Mouse (Mus musculus) left cerebral cortex, postnatal 25 days (tissue): ENCODE data around the gene Ino80. TPM values are rescaled to one million over a fixed set of nuclear protein-coding genes. Genes with fewer than 3 reads are reported as not detected.

Source experiments
- DNase-seq, 2 experiments: peaks; one replicate each; pipeline ENCODE4 v3.0.0; 2022; ENCODE audit warnings: low spot score in 2 of 2, mixed read lengths in 1 of 2
- intact Hi-C: fragments of 180-260 bp; cut with DNase I; formaldehyde crosslinking; loops from one replicate; pipeline ENCODE4 v1.15.1; 2025
- total RNA-seq, 2 experiments: library from RNA; stranded (reverse); gene quantifications; 2 replicates each; pipeline ENCODE4 v1.2.3; 2021

Ino80 gene
- total RNA-seq, 2 experiments from 2014 or later: 19.5 to 20.7 TPM

DNA sequence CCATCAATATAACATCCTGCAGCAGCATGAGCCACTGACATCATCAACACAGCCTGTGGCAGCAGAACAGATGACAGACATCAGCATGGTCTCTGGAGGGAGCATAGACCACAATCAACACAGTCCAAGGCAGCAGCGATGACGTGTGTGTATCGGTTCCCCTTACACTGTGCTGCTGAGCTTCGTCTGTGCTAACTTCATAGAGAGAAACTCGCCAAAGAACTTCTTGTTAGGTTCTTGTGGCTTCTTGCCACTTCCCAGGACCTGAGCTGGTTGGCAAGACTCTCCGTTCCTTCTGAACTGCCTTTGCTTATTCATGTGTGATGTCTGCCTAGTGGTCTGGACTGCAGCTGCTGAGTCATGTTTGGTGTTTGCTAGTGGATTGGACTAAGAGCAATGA, 119.2 kb downstream of the Ino80 start:
- intact Hi-C loops: no loop called here
- DNase-seq: no peak

- intact Hi-C loops: no loop called here
- no peak for DNase-seq
These were observed 120.7 kb downstream of the Ino80 start for GRCm38 (mm10) chr2:119356805-119357204.

GRCm38 (mm10) chr2:119356310-119356709, 121.2 kb downstream of the Ino80 start:
- intact Hi-C loops: no loop called here

DNA sequence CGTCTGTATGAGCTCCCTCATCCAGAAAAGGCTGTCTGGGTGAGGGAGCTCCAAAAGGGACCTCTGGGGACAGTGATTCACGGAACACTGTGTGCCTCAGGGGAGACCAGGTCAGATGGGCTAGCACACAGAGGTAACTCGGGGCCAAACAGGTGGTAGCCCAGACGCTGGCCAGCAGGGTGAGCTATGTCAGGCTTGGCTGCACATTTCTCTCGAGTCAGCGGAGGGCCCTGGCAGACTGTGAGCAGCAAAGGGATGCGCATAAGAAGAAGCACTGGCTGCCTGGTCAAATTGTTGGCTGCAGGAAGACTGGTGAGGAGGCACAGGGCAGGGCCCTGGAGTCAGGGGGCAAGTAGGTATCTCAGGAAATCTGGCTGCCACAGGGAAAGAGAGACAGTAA, 121.8 kb downstream of the Ino80 start:
- intact Hi-C loops: no loop called here
- DNase-seq: no peak

More at GRCm38 (mm10) chr2:119356310-119356709, 121.2 kb downstream of the Ino80 start:
- no peak for DNase-seq

DNA sequence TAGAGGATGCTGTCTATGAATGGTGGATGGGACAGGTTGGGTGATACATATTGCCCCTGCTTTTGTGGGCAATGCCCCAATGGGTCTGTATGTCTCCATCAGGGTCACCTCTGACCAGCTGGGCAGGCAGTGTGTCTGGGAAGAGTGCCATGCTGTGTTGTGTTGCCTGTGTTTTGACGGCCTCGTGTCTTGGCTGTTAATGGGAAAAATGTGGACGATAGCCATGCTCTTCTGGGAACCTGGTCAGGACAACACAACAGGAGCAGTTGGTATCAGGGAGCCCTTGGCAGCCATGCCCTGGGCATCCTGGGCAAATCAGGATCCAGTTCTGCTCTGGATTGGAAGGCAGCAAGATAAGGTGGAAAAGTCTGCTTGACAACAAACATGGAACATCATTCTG, 122.4 kb downstream of the Ino80 start:
- DNase-seq: peak in 1 of 2 experiments; percentile 11
- intact Hi-C loops: no loop called here

- intact Hi-C loops: no loop called here
- no peak for DNase-seq
These were observed 123.8 kb downstream of the Ino80 start for GRCm38 (mm10) chr2:119353707-119354106.

DNA sequence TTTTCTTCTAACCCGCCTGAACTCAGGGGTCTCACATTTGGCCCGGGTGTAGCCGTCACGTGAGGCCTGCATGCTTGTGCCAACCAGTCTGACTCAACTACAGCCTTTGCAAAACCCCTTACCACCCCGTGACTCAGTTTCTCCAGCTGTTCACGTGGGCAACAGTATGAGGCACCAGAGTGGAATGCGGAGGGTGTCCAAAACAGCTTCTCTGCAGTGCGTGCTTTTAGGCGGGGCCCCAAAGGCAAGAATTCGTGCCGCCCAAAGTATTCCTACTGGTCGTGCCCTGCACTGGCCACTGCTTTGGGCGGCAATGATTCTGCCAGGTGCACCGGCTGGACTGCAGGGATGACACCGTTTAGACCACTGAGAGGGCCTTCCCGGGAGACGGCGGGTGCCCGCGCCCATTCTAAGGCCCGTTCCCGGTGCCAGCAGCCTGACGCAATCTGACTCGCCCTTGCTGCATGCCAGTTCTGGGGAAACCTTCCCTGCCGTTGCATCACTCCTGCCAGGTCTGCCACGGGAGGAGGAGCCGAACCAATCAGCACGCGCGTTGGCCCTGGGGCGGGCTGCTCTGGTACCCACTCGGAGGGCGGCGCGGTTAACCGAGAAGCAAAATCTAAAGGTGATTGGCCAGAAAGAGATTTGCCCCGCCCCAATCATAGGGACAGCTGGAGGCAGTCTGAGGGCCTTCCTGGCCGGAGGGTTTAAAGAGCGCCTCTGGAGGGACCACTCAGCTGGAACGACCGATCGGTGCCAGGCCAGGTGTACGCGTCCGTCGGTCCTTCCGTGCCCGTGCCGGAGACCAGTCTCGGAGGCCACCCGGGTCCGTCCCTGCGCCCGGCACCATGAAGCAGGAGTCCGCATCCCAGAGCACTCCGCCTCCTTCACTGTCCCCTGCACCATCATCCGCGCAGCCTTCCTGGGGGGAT, 126.7 kb downstream of the Ino80 start, which contains the start of gene Chac1:
Gene Chac1 (plus strand): TSS at position 675 of the 932 bp plus-strand sequence.
- intact Hi-C loops: no loop called here
- DNase-seq: peak; percentile 96 to 98

- DNase-seq: no peak
- intact Hi-C loops: no loop called here
These were observed 132.8 kb downstream of the Ino80 start for GRCm38 (mm10) chr2:119344537-119345138.

- intact Hi-C loops: loop anchor here (2.0 kb wide), 1 partner anchor 77 kb away; no protein-coding TSS in a partner anchor
- peak; percentile 73 to 81 for DNase-seq
These were observed 139.8 kb downstream of the Ino80 start for GRCm38 (mm10) chr2:119337425-119338265.

DNA sequence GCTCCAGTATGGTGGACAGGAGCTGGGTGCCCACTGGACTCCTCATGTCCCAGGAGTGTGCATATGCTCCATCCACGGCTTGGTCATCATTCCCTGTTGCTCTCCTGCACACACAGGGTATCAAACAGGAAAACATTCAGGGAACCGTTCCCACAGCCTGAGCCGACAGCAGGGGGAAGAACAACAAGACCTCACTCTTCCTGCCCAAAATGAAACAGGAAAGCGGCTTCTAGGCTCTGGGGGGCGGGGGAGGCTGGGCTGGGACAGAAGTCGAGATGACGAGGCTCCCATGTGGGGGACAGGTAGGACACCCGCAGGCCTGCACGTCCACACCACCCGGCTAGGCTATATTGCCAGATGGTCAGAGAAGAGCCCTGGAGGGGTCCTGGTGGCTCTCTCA, 141.0 kb downstream of the Ino80 start:
- intact Hi-C loops: no loop called here
- DNase-seq: no peak

- intact Hi-C loops: no loop called here
- no peak for DNase-seq
These were observed 141.5 kb downstream of the Ino80 start for GRCm38 (mm10) chr2:119336002-119336401.

DNA sequence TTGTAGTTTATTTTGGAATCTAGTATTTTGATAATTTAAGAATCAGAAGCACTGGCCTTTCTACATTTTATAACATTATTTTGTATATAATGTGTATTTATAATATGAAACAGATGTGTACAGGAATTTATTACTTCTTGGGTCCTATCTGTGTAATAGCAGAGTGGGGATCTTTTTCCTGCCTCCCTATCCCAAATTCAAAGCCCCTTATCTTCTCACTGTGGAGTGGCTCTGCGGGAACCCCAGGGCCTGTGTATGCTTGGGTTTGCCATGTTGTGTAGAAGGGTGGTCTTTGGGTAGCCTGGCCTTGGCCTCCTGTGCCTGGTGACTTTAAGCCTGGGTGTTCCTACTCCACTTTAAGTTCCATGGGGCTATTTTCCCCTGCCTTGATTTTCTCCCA, 142.0 kb downstream of the Ino80 start:
- intact Hi-C loops: no loop called here
- DNase-seq: no peak

GRCm38 (mm10) chr2:119334964-119335525, 142.4 kb downstream of the Ino80 start:
- no peak for DNase-seq
- intact Hi-C loops: no loop called here

DNA sequence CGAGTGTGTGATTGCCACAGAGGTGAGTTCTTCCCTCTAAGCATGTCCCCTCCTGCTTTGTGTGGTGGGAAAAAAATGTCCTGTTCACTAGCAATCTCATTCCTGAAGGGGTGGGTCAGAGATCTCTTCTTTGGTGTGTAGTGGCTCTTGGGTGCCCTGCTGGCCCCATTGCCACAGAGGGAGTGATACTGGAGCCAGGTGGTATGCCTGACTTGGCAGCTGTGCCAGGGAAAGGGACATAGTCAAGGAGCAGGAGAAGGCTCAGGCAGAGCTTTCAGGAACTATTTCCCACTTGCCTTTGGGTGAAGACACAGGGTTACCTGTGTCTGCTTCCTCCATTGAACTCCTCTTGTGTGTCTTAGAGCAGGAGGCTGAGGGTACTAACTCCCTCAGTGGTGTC, 143.4 kb downstream of the Ino80 start:
- intact Hi-C loops: no loop called here
- DNase-seq: no peak

DNA sequence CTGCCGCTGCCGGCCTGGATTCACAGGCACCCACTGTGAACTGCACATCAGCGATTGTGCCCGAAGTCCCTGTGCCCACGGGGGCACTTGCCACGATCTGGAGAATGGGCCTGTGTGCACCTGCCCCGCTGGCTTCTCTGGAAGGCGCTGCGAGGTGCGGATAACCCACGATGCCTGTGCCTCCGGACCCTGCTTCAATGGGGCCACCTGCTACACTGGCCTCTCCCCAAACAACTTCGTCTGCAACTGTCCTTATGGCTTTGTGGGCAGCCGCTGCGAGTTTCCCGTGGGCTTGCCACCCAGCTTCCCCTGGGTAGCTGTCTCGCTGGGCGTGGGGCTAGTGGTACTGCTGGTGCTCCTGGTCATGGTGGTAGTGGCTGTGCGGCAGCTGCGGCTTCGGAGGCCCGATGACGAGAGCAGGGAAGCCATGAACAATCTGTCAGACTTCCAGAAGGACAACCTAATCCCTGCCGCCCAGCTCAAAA, 145.3 kb downstream of the Ino80 start:
- no peak for DNase-seq
- intact Hi-C loops: no loop called here

DNA sequence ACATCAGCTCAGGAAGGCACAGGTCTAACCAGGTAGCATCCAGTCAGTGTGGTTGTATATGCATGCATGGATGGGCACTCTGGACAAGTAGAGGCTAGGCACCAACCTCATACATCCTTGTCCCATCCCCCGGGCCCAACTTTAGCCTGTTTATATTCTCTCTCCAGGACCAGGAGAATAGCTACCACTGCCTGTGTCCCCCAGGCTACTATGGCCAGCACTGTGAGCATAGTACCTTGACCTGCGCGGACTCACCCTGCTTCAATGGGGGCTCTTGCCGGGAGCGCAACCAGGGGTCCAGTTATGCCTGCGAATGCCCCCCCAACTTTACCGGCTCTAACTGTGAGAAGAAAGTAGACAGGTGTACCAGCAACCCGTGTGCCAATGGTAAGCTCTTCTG, 146.7 kb downstream of the Ino80 start:
- intact Hi-C loops: no loop called here
- no peak for DNase-seq

- intact Hi-C loops: no loop called here
- DNase-seq: no peak
These were observed 148.2 kb downstream of the Ino80 start for GRCm38 (mm10) chr2:119329123-119329817.

DNA sequence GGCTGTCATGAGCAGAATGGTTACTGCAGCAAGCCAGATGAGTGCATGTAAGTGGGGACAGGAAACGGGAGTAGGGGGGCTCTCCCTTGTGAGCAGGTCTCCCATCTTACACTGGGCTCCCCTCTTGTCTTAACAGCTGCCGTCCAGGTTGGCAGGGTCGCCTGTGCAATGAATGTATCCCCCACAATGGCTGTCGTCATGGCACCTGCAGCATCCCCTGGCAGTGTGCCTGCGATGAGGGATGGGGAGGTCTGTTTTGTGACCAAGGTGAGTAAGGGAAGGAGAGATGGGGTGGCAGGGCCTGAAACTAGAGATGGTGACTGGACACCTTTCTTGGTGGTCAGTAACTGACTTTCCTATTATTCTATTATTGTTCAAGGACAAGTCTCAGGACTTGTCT, 148.9 kb downstream of the Ino80 start:
- DNase-seq: no peak
- intact Hi-C loops: no loop called here
